8 mouse cellular contexts compared by ENCODE assay signal in the genomic region with DNA sequence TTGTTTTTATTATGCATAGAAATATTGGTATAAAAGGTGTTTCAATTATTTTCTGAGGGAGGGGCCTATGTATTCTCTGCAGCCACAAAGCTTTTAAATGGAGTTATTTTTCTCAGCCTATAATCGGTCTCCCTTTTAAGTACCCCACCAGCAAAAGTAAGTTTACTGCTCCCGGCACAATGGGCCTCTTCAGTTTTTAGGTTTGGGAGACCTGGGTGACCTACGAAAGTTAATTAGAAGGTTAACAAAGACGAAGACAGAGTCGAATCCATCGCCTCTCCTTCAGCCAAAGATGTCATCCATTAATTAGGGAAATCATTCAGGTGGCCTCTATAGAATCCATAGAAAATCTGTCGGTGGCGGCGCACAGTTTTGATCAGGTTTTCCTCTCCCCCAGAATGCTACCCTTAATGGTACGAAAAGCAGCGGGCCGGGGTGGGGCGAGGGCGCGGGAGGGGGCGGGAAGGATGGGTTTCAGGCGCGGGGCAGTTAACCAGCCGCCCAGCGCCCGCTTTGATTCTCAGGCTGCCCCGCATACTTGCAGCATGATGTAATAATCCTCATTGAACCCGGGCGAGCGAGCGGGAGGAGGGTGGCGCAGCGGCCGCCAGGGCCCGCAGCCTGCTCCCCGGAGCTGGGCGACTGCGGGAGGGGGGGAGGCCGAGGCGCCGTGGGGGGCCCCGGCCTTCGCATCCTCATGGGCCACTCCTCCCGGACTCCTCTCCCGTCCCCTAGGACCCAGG. TPM values are rescaled to one million over a fixed set of nuclear protein-coding genes. Genes with fewer than 3 reads are reported as not detected.
DNase-seq lines count a peak whose midpoint lies in the region; ATAC-seq and TF ChIP-seq lines count a peak whose summit lies in the region.

No protein-coding gene starts in this region.

- peak overlapping the region; percentile 63 for H3K4me3 ChIP-seq in gastrocnemius, adult 2 months
- H3K4me3 ChIP-seq in G1E (ENCODE audit: low read depth, low read length), result peak overlapping the region; percentile 20; the same call in 1 of the 2 replicates
- peak overlapping the region; percentile 43 to 47 for H3K4me3 ChIP-seq in heart, embryonic 14.5 days (ENCODE audit: control insufficient read depth in 1 of 2, insufficient read depth in 1 of 2, low read depth in 1 of 2, low read length in 2 of 2)
- peak overlapping the region; percentile 11; the same call in 1 of the 2 replicates for H3K4me3 ChIP-seq in liver, embryonic 16.5 days (ENCODE audit: low read depth, low read length)

- 0 out of 2 replicates have a peak, but pooled peaks cover 7% of the 10 kb centered on the region for H3K4me1 ChIP-seq in G1E (ENCODE audit: insufficient read depth, low read depth, low read length)
- peaks cover 3 to 4% of the 10 kb centered on the region in 2 experiments; a peak in 1 of 4 replicates for H3K4me1 ChIP-seq in heart, embryonic 14.5 days (ENCODE audit: control insufficient read depth in 2 of 2, insufficient read depth in 2 of 2, low read length in 2 of 2)
- H3K4me1 ChIP-seq in liver, embryonic 16.5 days (ENCODE audit: control insufficient read depth, low read depth, low read length), result no peaks in the 10 kb centered on the region; the same call in 1 of the 2 replicates

- H3K9ac ChIP-seq in heart, embryonic 14.5 days (ENCODE audit: low read length), result peak overlapping the region; percentile 65
- H3K9ac ChIP-seq in liver, embryonic 16.5 days (ENCODE audit: low read depth, low read length), result no peak overlapping the region

- 2% methylated on average over 33 of the region's 40 CpGs for WGBS in heart, embryonic 14.5 days
- 1% methylated on average over 40 of the region's 40 CpGs for WGBS in liver, embryonic 16.5 days (ENCODE audit: insufficient replicate concordance)

- H3K4me2 ChIP-seq in heart, embryonic 14.5 days (ENCODE audit: low read length), result peak overlapping the region; percentile 75
- peak overlapping the region; percentile 22; the same call in 1 of the 2 replicates for H3K4me2 ChIP-seq in liver, embryonic 16.5 days (ENCODE audit: low read depth, low read length)

- no peak for TF ChIP-seq CTCF in gastrocnemius, adult 2 months (IDR thresholded peaks at IDR 0.05)
- TF ChIP-seq CTCF in G1E (IDR thresholded peaks at IDR 0.05; ENCODE audit: low read depth, low read length), result no peak

- ATAC-seq in G1E (ENCODE audit: extremely low read depth, insufficient number of reproducible peaks, low FRiP score, poor library complexity, severe bottlenecking), result no peak
- peak; percentile 39; the same call in 1 of the 2 replicates for ATAC-seq in heart, embryonic 14.5 days (ENCODE audit: insufficient number of reproducible peaks, insufficient read depth, low FRiP score, low read depth)
- ATAC-seq in liver, embryonic 16.5 days (ENCODE audit: low read depth), result no peak
- ATAC-seq in inflammation-experienced regulatory T-cells, adult 6 months, result no peak
- no peak for ATAC-seq in erythroblast, adult 5-6 weeks (replicated peaks; ENCODE audit: low FRiP score, poor library complexity, severe bottlenecking)
- no peak for ATAC-seq in cerebellum, adult (ENCODE audit: insufficient number of reproducible peaks, low FRiP score, low TSS enrichment)

- no peaks in the 10 kb centered on the region for H3K9me3 ChIP-seq in G1E (replicated peaks)
- H3K9me3 ChIP-seq in heart, embryonic 14.5 days (ENCODE audit: control insufficient read depth, low read length), result peaks cover 7% of the 10 kb centered on the region; the same call in 1 of the 2 replicates
- no peaks in the 10 kb centered on the region; the same call in 1 of the 2 replicates for H3K9me3 ChIP-seq in liver, embryonic 16.5 days (replicated peaks; ENCODE audit: control insufficient read depth, low read length)

- intact Hi-C loops in gastrocnemius, adult 2 months (cut with DNase I), result no loop called here

- peak; percentile 38 for DNase-seq in gastrocnemius, adult 2 months
- no peak for DNase-seq in gastrocnemius, adult 18-20 months (ENCODE audit: low spot score)
- no peak for DNase-seq in G1E (ENCODE audit: low spot score)

- no peak overlapping the region for H3K27ac ChIP-seq in gastrocnemius, adult 2 months
- H3K27ac ChIP-seq in heart, embryonic 14.5 days (replicated peaks in 1 of 2; ENCODE audit: control insufficient read depth in 1 of 2, insufficient read depth in 1 of 2, low read depth in 2 of 2, low read length in 2 of 2), result no peak overlapping the region
- H3K27ac ChIP-seq in liver, embryonic 16.5 days (ENCODE audit: low read length), result no peak overlapping the region

- H3K36me3 ChIP-seq in G1E (replicated peaks), result no peaks in the 10 kb centered on the region
- no peaks in the 10 kb centered on the region for H3K36me3 ChIP-seq in heart, embryonic 14.5 days (ENCODE audit: control insufficient read depth, insufficient read depth, low read length)
- no peaks in the 10 kb centered on the region for H3K36me3 ChIP-seq in liver, embryonic 16.5 days (ENCODE audit: control insufficient read depth, insufficient read depth)

- H3K27me3 ChIP-seq in G1E (ENCODE audit: insufficient read depth, low read length), result peaks cover 63% of the 10 kb centered on the region
- peaks cover 69% of the 10 kb centered on the region for H3K27me3 ChIP-seq in heart, embryonic 14.5 days (ENCODE audit: control insufficient read depth, insufficient read depth, low read length)
- peaks cover 76% of the 10 kb centered on the region for H3K27me3 ChIP-seq in liver, embryonic 16.5 days (ENCODE audit: control insufficient read depth, insufficient read depth, low read depth, low read length)

RNA-seq across cellular contexts. Expression of a gene that starts 30.2 kb away (rescaled TPM):
- 10 to 100 TPM; 14.7 to 22.2 TPM for total RNA-seq in gastrocnemius, adult 2 months (2021)
- total RNA-seq in gastrocnemius, adult 18-20 months (2021), result 10 to 100 TPM; 18.3 to 24.3 TPM
- 24.5 and 65.2 TPM in 2 replicates for total RNA-seq in G1E (2014; fragmentation: Nextera tagmentation)
- total RNA-seq in G1E (2017), result 58.3 and 60.5 TPM in 2 replicates
- polyA plus RNA-seq in G1E (2012), result 4.0 and 4.9 TPM in 2 replicates
- 22.3 and 22.7 TPM in 2 replicates for polyA plus RNA-seq in heart, embryonic 14.5 days (2014; fragmentation: Nextera tagmentation; extraction: Ambion mirVana)
- polyA plus RNA-seq in liver, embryonic 16.5 days (2015; fragmentation: Nextera tagmentation; extraction: Ambion mirVana), result 10.5 and 11.0 TPM in 2 replicates
- polyA plus RNA-seq in inflammation-experienced regulatory T-cells, adult 6 months (2017; shearing (Covaris generic)), result 10 to 100 TPM; 34.7 to 46.2 (median 41.6) TPM
- total RNA-seq in erythroblast, adult 5-6 weeks (2015; ENCODE audit: low replicate concordance), result 14.6 and 24.2 TPM in 2 replicates
- 14.7 and 18.0 TPM in 2 replicates for total RNA-seq in erythroblast, adult 5-6 weeks (2017; ENCODE audit: low replicate concordance)

RNA-seq across cellular contexts. Expression of a gene that starts 30.4 kb away (rescaled TPM):
- not detected for total RNA-seq in gastrocnemius, adult 2 months (2021)
- not detected for total RNA-seq in gastrocnemius, adult 18-20 months (2021)
- total RNA-seq in G1E (2014; fragmentation: Nextera tagmentation), result not detected in 2 replicates
- total RNA-seq in G1E (2017), result 0.06 TPM in 1 of 2 replicates, not detected in the other
- not detected in 2 replicates for polyA plus RNA-seq in G1E (2012)
- not detected in 2 replicates for polyA plus RNA-seq in heart, embryonic 14.5 days (2014; fragmentation: Nextera tagmentation; extraction: Ambion mirVana)
- polyA plus RNA-seq in liver, embryonic 16.5 days (2015; fragmentation: Nextera tagmentation; extraction: Ambion mirVana), result not detected in 2 replicates
- not detected for polyA plus RNA-seq in inflammation-experienced regulatory T-cells, adult 6 months (2017; shearing (Covaris generic))
- total RNA-seq in erythroblast, adult 5-6 weeks (2015; ENCODE audit: low replicate concordance), result not detected in 2 replicates
- not detected in 2 replicates for total RNA-seq in erythroblast, adult 5-6 weeks (2017; ENCODE audit: low replicate concordance)

Comparison
In these comparisons a context has a peak if more than half of its experiments do, and no peak if none do; other contexts are left out.
1. H3K4me3 ChIP-seq: peak in every context shown above with its lines; median percentile 63 in gastrocnemius, adult 2 months; 45 in heart, embryonic 14.5 days; 20 in G1E; 11 in liver, embryonic 16.5 days.